Mouse (Mus musculus): ENCODE measurements at regions not wholly inside any gene's neighbourhood (a gene's known extent, or its start where the extent isn't known, plus 50 kb on each side); places are given as distances from the start of the nearest gene placed in this dataset.
A peak's percentile ranks its signal among the peaks of the same experiment; 100 is the strongest.

DNA sequence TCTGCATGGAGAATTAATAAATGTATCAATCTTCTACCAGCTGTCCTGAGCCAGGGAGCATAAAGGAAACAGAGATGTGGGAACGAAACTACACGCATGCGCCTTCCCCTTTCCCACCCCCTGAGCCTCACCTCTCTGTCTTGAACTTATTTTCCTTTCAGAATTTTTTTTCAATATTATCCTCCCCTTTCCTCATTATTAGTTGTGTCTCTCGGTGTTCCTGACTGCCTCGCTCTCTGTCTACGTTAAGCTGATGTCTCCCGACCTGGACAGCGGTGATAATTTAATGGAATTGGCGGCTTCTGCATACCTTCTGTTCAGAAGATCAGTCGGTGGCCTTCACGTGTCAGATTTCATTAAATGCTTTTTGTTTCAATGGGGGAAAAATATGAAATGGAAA lies 539.2 kb downstream of the Kcnj2 start:
- Histone ChIP-seq H3K9ac (replicated peaks; ENCODE audit: low read length, poor library complexity, severe bottlenecking) (no peak overlapping the region), H3K4me2 (ENCODE audit: low read depth, low read length, poor library complexity, severe bottlenecking) (0 out of 2 replicates have a peak overlapping the region, but pooled peaks have one; percentile 2), H3K27ac (ENCODE audit: low read depth, low read length) (no peak overlapping the region), H3K36me3 (ENCODE audit: insufficient read depth, low read length) (no peaks in the 10 kb centered on the region), H3K4me3 (ENCODE audit: low read depth, low read length) (no peak overlapping the region), H3K9me3 (ENCODE audit: low read length) (no peaks in the 10 kb centered on the region), H3K27me3 (ENCODE audit: insufficient read depth, low read length) (no peaks in the 10 kb centered on the region), H3K4me1 (ENCODE audit: insufficient read depth, low read length) (no peaks in the 10 kb centered on the region)
- no peak for TF ChIP-seq CTCF (IDR thresholded peaks at IDR 0.05)
- DNase-seq (ENCODE audit: low spot score) (peak; percentile 4), ATAC-seq (ENCODE audit: low FRiP score) (no peak)
- WGBS: 65% methylated on average over 11 of the region's 11 CpGs

DNA sequence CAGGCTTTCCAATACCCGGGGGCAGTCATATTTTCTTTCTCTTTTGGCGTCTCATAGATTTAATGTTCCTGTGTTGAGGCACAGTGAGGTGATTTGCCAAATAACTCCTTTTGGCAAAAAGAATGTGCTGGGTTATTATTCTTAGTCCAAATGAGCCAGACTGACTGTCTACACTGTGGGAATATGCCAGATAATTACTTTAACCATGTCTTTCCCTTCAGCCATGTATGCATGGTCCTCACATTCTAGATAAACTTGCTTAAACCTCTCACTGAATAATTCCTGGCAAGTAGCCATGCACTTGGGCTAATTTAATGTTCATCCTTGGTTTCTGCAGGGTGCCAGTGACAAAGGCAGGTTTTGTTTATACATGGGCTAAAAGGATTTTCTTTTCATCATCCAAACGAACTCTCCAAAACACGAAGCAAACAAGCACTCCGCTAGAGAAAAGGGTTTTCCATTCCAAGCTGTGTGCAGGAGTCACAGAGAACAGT lies 544.6 kb downstream of the Kcnj2 start:
- H3K9ac ChIP-seq (replicated peaks; ENCODE audit: low read length, poor library complexity, severe bottlenecking): no peak overlapping the region
- ATAC-seq (ENCODE audit: low FRiP score): no peak
- WGBS: 61% methylated on average over 5 of the region's 5 CpGs
- no peaks in the 10 kb centered on the region for H3K27me3 ChIP-seq (ENCODE audit: insufficient read depth, low read length)
- H3K27ac ChIP-seq (ENCODE audit: low read depth, low read length): no peak overlapping the region
- no peak for TF ChIP-seq CTCF (IDR thresholded peaks at IDR 0.05)
- no peaks in the 10 kb centered on the region for H3K36me3 ChIP-seq (ENCODE audit: insufficient read depth, low read length)
- H3K4me1 ChIP-seq (ENCODE audit: insufficient read depth, low read length): no peaks in the 10 kb centered on the region
- no peak overlapping the region for H3K4me2 ChIP-seq (ENCODE audit: low read depth, low read length, poor library complexity, severe bottlenecking)
- no peak overlapping the region for H3K4me3 ChIP-seq (ENCODE audit: low read depth, low read length)
- no peaks in the 10 kb centered on the region for H3K9me3 ChIP-seq (ENCODE audit: low read length)
- peak; percentile 10 for DNase-seq (ENCODE audit: low spot score)

DNA sequence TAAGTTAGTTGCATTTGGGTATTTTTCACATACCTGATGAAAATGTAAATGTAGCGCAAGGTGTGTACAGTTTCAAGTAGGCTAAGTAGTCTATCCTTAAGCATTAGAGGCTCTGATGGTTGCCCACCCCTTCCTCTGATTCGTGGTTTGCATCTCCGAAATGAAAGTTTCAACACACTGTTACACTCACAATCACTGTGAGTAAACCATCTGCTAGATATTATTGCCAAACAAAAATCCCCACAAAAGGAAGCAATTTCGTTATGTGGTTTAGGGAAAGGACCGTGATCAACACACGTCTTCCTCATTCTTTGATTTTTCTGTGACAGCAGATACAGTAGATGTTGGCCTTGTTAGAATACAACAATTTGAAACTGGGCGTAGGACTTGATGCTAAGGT lies 577.6 kb downstream of the Kcnj2 start:
- no peak for ATAC-seq (ENCODE audit: low FRiP score)

DNA sequence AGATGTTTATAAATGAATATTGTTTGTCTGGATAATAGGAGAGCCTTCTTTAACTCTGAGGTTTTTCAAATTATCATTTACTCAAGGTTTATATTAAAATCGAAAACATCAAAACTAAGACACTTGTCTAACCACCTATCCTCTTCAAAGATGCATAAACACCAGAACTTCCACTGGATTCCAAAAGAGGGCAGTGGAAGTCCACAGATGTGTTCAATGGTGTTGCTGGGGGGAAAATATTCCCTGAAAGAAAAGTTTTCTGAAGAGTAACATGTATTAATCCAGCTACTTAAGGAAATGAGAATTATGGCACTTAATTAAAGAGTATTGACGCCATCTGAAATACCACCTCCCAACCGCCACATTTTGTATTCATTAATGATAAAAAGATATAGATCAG lies 586.9 kb downstream of the Kcnj2 start:
- WGBS: 43% methylated on average over 3 of the region's 3 CpGs

More for the DNA sequence above, 577.6 kb downstream of the Kcnj2 start:
- TF ChIP-seq CTCF (IDR thresholded peaks at IDR 0.05): no peak
- H3K4me1 ChIP-seq (ENCODE audit: insufficient read depth, low read length): no peaks in the 10 kb centered on the region
- no peak overlapping the region for H3K27ac ChIP-seq (ENCODE audit: low read depth, low read length)
- no peak overlapping the region for H3K4me3 ChIP-seq (ENCODE audit: low read depth, low read length)
- 92% methylated on average over 7 of the region's 7 CpGs for WGBS
- H3K9ac ChIP-seq (replicated peaks; ENCODE audit: low read length, poor library complexity, severe bottlenecking): no peak overlapping the region
- no peaks in the 10 kb centered on the region for H3K27me3 ChIP-seq (ENCODE audit: insufficient read depth, low read length)
- no peaks in the 10 kb centered on the region for H3K36me3 ChIP-seq (ENCODE audit: insufficient read depth, low read length)
- H3K4me2 ChIP-seq (ENCODE audit: low read depth, low read length, poor library complexity, severe bottlenecking): no peak overlapping the region
- H3K9me3 ChIP-seq (ENCODE audit: low read length): no peaks in the 10 kb centered on the region
- DNase-seq (ENCODE audit: low spot score): no peak

DNA sequence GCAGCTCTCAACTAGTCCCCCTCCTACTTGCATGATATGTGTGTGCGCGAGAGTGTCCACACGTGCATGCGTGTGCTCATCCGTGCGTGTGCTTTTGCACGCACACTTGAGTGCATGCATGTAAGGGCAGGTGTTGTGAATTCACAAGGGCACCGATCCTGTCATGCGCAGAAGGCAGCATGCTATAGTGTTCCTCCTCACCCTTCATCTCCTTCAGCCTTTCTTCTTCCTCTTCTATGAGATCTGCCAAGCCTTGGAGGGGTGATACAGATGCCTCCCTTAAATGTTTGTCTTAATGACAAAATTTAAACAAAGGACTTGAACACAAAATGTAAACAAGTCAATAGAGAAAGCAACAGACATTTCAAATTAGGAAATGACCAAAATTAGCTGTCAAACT lies 591.8 kb downstream of the Kcnj2 start:
- Histone ChIP-seq H3K9me3 (ENCODE audit: low read length) (no peaks in the 10 kb centered on the region), H3K4me2 (ENCODE audit: low read depth, low read length, poor library complexity, severe bottlenecking) (no peak overlapping the region), H3K27ac (ENCODE audit: low read depth, low read length) (no peak overlapping the region), H3K27me3 (ENCODE audit: insufficient read depth, low read length) (no peaks in the 10 kb centered on the region), H3K4me1 (ENCODE audit: insufficient read depth, low read length) (no peaks in the 10 kb centered on the region), H3K36me3 (ENCODE audit: insufficient read depth, low read length) (no peaks in the 10 kb centered on the region), H3K4me3 (ENCODE audit: low read depth, low read length) (no peak overlapping the region), H3K9ac (replicated peaks; ENCODE audit: low read length, poor library complexity, severe bottlenecking) (no peak overlapping the region)
- ATAC-seq (ENCODE audit: low FRiP score) (no peak), DNase-seq (ENCODE audit: low spot score) (no peak)
- WGBS: 91% methylated on average over 9 of the region's 9 CpGs
- TF ChIP-seq CTCF (IDR thresholded peaks at IDR 0.05): no peak

More for the DNA sequence above, 586.9 kb downstream of the Kcnj2 start:
- no peak overlapping the region for H3K27ac ChIP-seq (ENCODE audit: low read depth, low read length)
- H3K36me3 ChIP-seq (ENCODE audit: insufficient read depth, low read length): no peaks in the 10 kb centered on the region
- no peak overlapping the region for H3K4me2 ChIP-seq (ENCODE audit: low read depth, low read length, poor library complexity, severe bottlenecking)
- H3K9me3 ChIP-seq (ENCODE audit: low read length): no peaks in the 10 kb centered on the region
- no peak for ATAC-seq (ENCODE audit: low FRiP score)
- TF ChIP-seq CTCF (IDR thresholded peaks at IDR 0.05): peak; percentile 94
- H3K27me3 ChIP-seq (ENCODE audit: insufficient read depth, low read length): no peaks in the 10 kb centered on the region
- H3K9ac ChIP-seq (replicated peaks; ENCODE audit: low read length, poor library complexity, severe bottlenecking): no peak overlapping the region
- no peak overlapping the region for H3K4me3 ChIP-seq (ENCODE audit: low read depth, low read length)
- H3K4me1 ChIP-seq (ENCODE audit: insufficient read depth, low read length): no peaks in the 10 kb centered on the region
- DNase-seq (ENCODE audit: low spot score): peak; percentile 74

DNA sequence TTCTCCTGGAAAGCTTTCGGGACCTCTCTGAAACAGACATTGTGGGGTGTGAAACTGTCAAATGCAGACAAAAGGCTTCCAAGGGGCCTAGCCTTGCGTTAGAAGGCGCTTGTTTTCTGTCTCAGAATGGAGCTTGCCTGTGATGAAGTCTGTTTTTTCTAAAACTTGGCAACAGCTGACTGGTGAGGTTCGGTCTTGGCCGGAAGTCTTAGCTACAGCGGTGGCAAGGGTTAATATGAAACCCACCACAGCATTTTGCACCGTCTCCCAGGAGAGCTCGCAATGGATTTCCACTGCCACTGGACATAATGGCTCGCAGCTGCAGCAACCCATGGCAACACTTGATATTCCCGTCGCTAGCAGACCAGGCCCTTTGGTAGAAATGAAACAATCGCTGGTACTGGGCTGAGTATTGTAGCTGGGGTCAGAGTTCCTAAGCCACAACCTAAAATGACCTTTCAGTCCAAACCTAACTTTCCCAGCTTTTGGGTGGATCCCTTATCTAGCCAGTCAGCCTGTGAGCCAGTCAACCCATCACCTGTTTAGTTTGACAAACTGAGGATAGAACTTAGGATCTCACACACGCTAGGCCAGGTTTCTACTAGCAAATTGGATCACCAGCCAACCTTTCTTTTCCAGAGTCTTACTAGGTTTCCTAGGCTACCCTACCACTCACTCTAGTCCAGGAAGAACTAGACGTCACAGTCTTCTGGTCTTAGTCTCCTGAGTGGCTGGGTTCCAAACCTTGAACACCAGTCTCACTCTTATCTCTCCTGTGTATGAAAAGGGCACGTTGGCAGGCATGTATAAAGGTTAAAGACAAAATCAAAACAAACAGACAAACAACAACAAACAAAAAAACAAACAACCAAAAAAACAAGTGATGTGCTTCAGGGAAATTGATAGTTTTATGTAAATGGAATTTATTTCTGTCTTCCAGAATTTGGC lies 592.7 kb downstream of the Kcnj2 start:
- no peaks in the 10 kb centered on the region for H3K27me3 ChIP-seq (ENCODE audit: insufficient read depth, low read length)
- H3K4me3 ChIP-seq (ENCODE audit: low read depth, low read length): no peak overlapping the region
- TF ChIP-seq CTCF (IDR thresholded peaks at IDR 0.05): no peak
- peak; percentile 59 for DNase-seq (ENCODE audit: low spot score)
- H3K9ac ChIP-seq (replicated peaks; ENCODE audit: low read length, poor library complexity, severe bottlenecking): no peak overlapping the region
- H3K9me3 ChIP-seq (ENCODE audit: low read length): no peaks in the 10 kb centered on the region
- 40% methylated on average over 15 of the region's 15 CpGs for WGBS
- H3K27ac ChIP-seq (ENCODE audit: low read depth, low read length): no peak overlapping the region
- no peaks in the 10 kb centered on the region for H3K4me1 ChIP-seq (ENCODE audit: insufficient read depth, low read length)
- no peak overlapping the region for H3K4me2 ChIP-seq (ENCODE audit: low read depth, low read length, poor library complexity, severe bottlenecking)
- H3K36me3 ChIP-seq (ENCODE audit: insufficient read depth, low read length): no peaks in the 10 kb centered on the region
- ATAC-seq (ENCODE audit: low FRiP score): no peak

All from midbrain, postnatal 0 days (tissue).